In the genomic region with DNA sequence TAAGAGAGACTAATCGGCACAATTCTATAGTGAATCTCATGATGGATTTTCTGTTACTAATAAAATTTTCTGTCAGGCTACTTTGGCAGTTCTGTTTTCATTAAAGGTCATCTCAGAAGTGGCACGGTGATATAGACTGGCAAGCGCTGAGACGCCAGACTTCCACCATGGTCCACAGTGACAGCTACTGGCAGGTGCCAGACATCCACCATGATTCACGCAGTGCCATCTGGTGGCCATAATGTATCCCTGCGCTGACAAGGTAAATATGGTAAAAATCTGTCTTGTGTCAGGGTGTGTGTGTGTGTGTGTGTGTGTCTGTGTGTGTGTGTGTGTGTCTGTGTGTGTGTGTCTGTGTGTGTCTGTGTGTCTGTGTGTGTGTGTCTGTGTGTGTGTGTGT, we compare ENCODE assay signal across 8 mouse cellular contexts.
DNase-seq lines count a peak whose midpoint lies in the region; ATAC-seq and TF ChIP-seq lines count a peak whose summit lies in the region.

No protein-coding gene starts in this region.

- H3K4me1 ChIP-seq in liver, adult 2 months (ENCODE audit: control insufficient read depth, insufficient read depth, low read length) = no peaks in the 10 kb centered on the region
- H3K4me1 ChIP-seq in liver, embryonic 11.5 days (replicated peaks; ENCODE audit: control insufficient read depth, insufficient read depth, low read length) = no peaks in the 10 kb centered on the region
- H3K4me1 ChIP-seq in bone marrow, adult 2 months (ENCODE audit: control insufficient read depth, insufficient read depth, low read length) = no peaks in the 10 kb centered on the region
- H3K4me1 ChIP-seq in embryonic facial prominence, embryonic 11.5 days (ENCODE audit: control insufficient read depth, insufficient read depth, low read length) = no peaks in the 10 kb centered on the region
- H3K4me1 ChIP-seq in hindbrain, embryonic 16.5 days (ENCODE audit: control insufficient read depth, insufficient read depth, low read depth, low read length) = no peaks in the 10 kb centered on the region

- no peak for ATAC-seq in liver, embryonic 11.5 days (replicated peaks; ENCODE audit: low FRiP score)
- ATAC-seq in embryonic facial prominence, embryonic 11.5 days (replicated peaks; ENCODE audit: insufficient number of reproducible peaks, low FRiP score, low TSS enrichment, low read depth) = peak; percentile 78; the same call in 1 of the 2 replicates
- peak; percentile 86 for ATAC-seq in hindbrain, embryonic 16.5 days
- no peak for ATAC-seq in activated CD4-positive, CD25-positive, alpha-beta regulatory T cell, adult 4 months

- TF ChIP-seq CTCF in liver, adult 2 months (IDR thresholded peaks at IDR 0.05; ENCODE audit: low read depth, low read length) = peak; percentile 90
- TF ChIP-seq CTCF in bone marrow, adult 2 months (IDR thresholded peaks at IDR 0.05; ENCODE audit: control insufficient read depth, insufficient read depth, low read length) = peak; percentile 43; the same call in 1 of the 2 replicates

- H3K9ac ChIP-seq in liver, adult 2 months (ENCODE audit: low read depth, low read length) = no peak overlapping the region
- no peak overlapping the region for H3K9ac ChIP-seq in liver, embryonic 11.5 days (ENCODE audit: low read depth, low read length)
- H3K9ac ChIP-seq in embryonic facial prominence, embryonic 11.5 days (replicated peaks; ENCODE audit: low read length) = no peak overlapping the region
- no peak overlapping the region for H3K9ac ChIP-seq in hindbrain, embryonic 16.5 days (ENCODE audit: low read depth, low read length)

- H3K36me3 ChIP-seq in liver, adult 2 months (ENCODE audit: control insufficient read depth, insufficient read depth, low read length) = no peaks in the 10 kb centered on the region
- H3K36me3 ChIP-seq in liver, embryonic 11.5 days (ENCODE audit: control insufficient read depth, insufficient read depth, low read length) = no peaks in the 10 kb centered on the region
- H3K36me3 ChIP-seq in embryonic facial prominence, embryonic 11.5 days (replicated peaks; ENCODE audit: control insufficient read depth, insufficient read depth, low read depth, low read length) = no peaks in the 10 kb centered on the region
- no peaks in the 10 kb centered on the region for H3K36me3 ChIP-seq in hindbrain, embryonic 16.5 days (ENCODE audit: control insufficient read depth, insufficient read depth, low read length)

- no peak overlapping the region for H3K4me2 ChIP-seq in liver, embryonic 11.5 days
- H3K4me2 ChIP-seq in embryonic facial prominence, embryonic 11.5 days (ENCODE audit: low read depth, low read length) = no peak overlapping the region
- no peak overlapping the region for H3K4me2 ChIP-seq in hindbrain, embryonic 16.5 days (ENCODE audit: low read length)

- H3K79me2 ChIP-seq in liver, adult 2 months (ENCODE audit: control insufficient read depth, insufficient read depth, low read length) = no peaks in the 10 kb centered on the region

- H3K9me3 ChIP-seq in liver, embryonic 11.5 days (ENCODE audit: control insufficient read depth, low read length) = no peaks in the 10 kb centered on the region
- no peaks in the 10 kb centered on the region for H3K9me3 ChIP-seq in embryonic facial prominence, embryonic 11.5 days (replicated peaks; ENCODE audit: control insufficient read depth, low read length)
- H3K9me3 ChIP-seq in hindbrain, embryonic 16.5 days (ENCODE audit: control insufficient read depth, low read length) = no peaks in the 10 kb centered on the region

- no peaks in the 10 kb centered on the region for H3K27me3 ChIP-seq in liver, adult 2 months (ENCODE audit: control insufficient read depth, insufficient read depth, low read length)
- no peaks in the 10 kb centered on the region for H3K27me3 ChIP-seq in liver, embryonic 11.5 days (replicated peaks; ENCODE audit: control insufficient read depth, insufficient read depth, low read length)
- H3K27me3 ChIP-seq in embryonic facial prominence, embryonic 11.5 days (ENCODE audit: control insufficient read depth, insufficient read depth, low read length) = no peaks in the 10 kb centered on the region
- H3K27me3 ChIP-seq in hindbrain, embryonic 16.5 days (replicated peaks; ENCODE audit: control insufficient read depth, insufficient read depth, low read length) = no peaks in the 10 kb centered on the region

- no peak overlapping the region for H3K27ac ChIP-seq in liver, adult 2 months (replicated peaks; ENCODE audit: insufficient read depth, low read depth, low read length)
- H3K27ac ChIP-seq in liver, embryonic 11.5 days (ENCODE audit: low read depth, low read length) = no peak overlapping the region
- H3K27ac ChIP-seq in bone marrow, adult 2 months (ENCODE audit: control insufficient read depth, insufficient read depth, low read depth, low read length, poor library complexity) = no peak overlapping the region
- no peak overlapping the region for H3K27ac ChIP-seq in embryonic facial prominence, embryonic 11.5 days (replicated peaks; ENCODE audit: low read depth, low read length)
- no peak overlapping the region for H3K27ac ChIP-seq in hindbrain, embryonic 16.5 days (ENCODE audit: low read depth, low read length)

- no peak for TF ChIP-seq POLR2A in liver, adult 2 months (IDR thresholded peaks at IDR 0.05; ENCODE audit: extremely low read depth, insufficient read depth, low read length)
- no peak for TF ChIP-seq POLR2A in bone marrow, adult 2 months (IDR thresholded peaks at IDR 0.05; ENCODE audit: borderline replicate concordance, control insufficient read depth, low read depth, low read length)

- no peak overlapping the region for H3K4me3 ChIP-seq in liver, adult 2 months (ENCODE audit: insufficient read depth, low read depth, low read length)
- no peak overlapping the region for H3K4me3 ChIP-seq in liver, embryonic 11.5 days (ENCODE audit: low read depth, low read length)
- H3K4me3 ChIP-seq in bone marrow, adult 2 months (replicated peaks; ENCODE audit: control insufficient read depth, low read depth, low read length) = no peak overlapping the region
- H3K4me3 ChIP-seq in embryonic facial prominence, embryonic 11.5 days (ENCODE audit: low read depth, low read length) = no peak overlapping the region
- H3K4me3 ChIP-seq in hindbrain, embryonic 16.5 days (ENCODE audit: low read length) = no peak overlapping the region

- WGBS in liver, adult 2 months = 32% methylated on average over 6 of the region's 6 CpGs
- whole genome bisulfite sequencing in liver, embryonic 11.5 days = 31% methylated on average over 6 of the region's 6 CpGs
- 22% methylated on average over 6 of the region's 6 CpGs for WGBS in bone marrow, adult 2 months
- WGBS in embryonic facial prominence, embryonic 11.5 days = 38% methylated on average over 6 of the region's 6 CpGs
- WGBS in hindbrain, embryonic 16.5 days = 20% methylated on average over 6 of the region's 6 CpGs

- DNase-seq in liver, adult 2 months (ENCODE audit: extremely low read depth, low read depth, low spot score) = peak; percentile 48
- DNase-seq in liver, embryonic 11.5 days (ENCODE audit: low spot score) = no peak
- DNase-seq in embryonic facial prominence, embryonic 11.5 days (ENCODE audit: low spot score) = peak; percentile 67
- DNase-seq in left cerebral cortex, adult 18-20 months (ENCODE audit: low spot score in 2 of 2) = peak; percentile 39 to 58
- DNase-seq in neural tube, embryonic 10.5 days (ENCODE audit: extremely low spot score, low spot score) = peak; percentile 53

Comparison
In these comparisons a context has a peak if more than half of its experiments do, and no peak if none do; other contexts are left out.
1. ATAC-seq: peak in embryonic facial prominence, embryonic 11.5 days (single experiment) and hindbrain, embryonic 16.5 days (single experiment); none in liver, embryonic 11.5 days (single experiment) and activated CD4-positive, CD25-positive, alpha-beta regulatory T cell, adult 4 months (single experiment).